Mouse (Mus musculus) cerebellum, adult 18-20 months (tissue): ENCODE measurements around the gene C2cd4b.

Experiments used
- DNase-seq, 2 experiments: peaks; one replicate each; pipeline ENCODE4 v3.0.0; 2021

C2cd4b gene

DNA sequence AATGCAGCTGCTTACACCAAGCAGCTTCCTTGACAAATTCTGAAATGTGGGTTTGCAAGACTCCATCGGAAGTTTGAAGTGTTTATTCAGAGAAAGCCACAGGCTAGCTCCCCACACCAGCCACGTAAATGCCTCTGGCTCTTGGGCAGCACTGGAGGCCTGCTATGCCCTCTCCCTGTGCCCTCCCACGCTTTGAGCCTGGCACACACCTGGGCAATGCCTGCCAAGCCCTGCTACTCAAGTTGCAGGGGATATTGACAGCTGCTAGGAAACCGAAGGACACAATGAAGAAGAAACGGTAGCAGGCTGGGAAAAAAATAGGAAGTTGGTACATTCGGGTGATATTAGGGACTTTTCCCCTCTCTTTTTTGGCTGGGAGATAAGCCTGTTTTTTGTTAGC is 15.0 kb downstream of the C2cd4b start:
- DNase-seq = no peak

DNA sequence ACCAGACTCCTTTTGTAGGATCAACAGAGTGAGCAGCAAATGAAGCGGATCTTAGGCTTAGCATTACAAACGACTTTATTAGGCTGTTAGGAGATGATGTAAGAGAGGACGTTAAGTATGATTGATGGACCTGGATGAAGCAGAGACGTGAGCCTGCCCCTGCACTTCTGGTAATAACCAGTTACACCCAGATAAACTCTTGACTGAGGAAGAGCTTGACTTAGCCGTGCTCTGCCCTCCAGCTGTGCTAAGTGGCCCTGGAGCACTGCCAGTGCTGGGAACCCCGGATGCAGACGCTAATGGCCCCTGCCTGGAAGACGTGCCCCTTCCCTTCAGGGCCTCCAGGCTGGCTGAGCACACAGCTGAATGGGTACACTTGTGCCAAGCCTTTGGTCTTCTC is 19.3 kb downstream of the C2cd4b start:
- no peak for DNase-seq

GRCm38 (mm10) chr9:67782786-67783185 is 23.5 kb downstream of the C2cd4b start:
- no peak for DNase-seq

DNA sequence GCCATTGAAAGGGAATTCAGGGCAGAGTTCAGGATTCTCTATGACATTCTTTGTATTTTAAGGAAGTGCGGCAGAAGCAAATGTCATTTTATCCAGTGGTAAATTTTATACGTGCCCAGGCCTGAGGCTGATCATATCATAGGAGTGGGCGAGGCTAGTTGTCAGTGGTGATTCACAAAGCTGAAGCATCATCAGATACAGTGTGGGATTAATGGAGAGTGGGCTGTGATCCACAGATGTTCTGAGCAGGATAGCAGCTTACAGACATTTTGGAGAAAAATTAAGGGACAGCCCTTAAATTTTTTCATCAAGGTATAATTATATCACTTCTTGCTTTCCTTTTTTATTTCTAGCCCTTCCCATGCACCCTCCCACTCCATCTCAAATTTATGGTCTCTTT is 24.2 kb downstream of the C2cd4b start:
- DNase-seq = no peak

GRCm38 (mm10) chr9:67783925-67784324 is 24.7 kb downstream of the C2cd4b start:
- no peak for DNase-seq

DNA sequence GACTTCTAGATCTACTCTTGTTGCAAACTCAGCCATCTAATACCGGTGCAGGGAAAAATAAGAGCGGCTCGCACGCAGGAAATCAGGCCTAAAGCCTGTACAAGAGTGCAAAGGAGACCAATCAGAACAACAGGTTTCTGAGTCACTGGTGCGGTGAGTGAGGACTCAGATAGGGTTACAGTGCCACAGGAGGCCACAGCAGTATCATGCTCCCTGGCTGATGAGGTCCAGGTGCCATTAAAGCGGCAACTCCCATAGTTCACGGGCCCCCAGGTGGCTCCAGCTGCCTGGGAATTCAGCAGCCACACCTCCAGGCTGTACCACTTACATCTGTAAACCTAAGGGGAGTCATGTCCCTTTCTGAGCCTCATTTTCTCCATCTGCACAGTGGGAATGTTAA is 27.1 kb downstream of the C2cd4b start:
- DNase-seq = no peak

- no peak for DNase-seq
Measured at GRCm38 (mm10) chr9:67787671-67788070, 28.4 kb downstream of the C2cd4b start.

DNA sequence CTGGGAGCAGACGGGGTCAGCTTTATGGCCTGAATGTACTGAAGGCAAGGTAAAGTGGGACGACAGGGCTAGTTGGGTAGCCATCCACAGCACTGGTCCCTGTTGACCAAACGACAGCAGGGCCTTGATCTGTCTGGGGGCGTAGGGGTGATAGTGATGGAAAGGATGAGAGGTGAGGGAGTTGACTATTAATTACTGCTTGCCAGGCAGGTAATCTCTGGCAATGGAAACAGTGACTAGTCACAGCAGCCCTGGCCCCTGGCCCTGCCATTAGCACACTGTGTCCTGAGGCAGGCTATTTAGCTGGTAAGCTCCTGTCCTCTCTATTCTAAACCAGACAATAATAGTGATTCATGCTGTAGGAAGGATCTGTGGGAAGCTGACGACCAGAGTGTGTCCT is 33.2 kb downstream of the C2cd4b start:
- DNase-seq = no peak

- DNase-seq = no peak
Measured at GRCm38 (mm10) chr9:67793501-67793900, 34.3 kb downstream of the C2cd4b start.

DNA sequence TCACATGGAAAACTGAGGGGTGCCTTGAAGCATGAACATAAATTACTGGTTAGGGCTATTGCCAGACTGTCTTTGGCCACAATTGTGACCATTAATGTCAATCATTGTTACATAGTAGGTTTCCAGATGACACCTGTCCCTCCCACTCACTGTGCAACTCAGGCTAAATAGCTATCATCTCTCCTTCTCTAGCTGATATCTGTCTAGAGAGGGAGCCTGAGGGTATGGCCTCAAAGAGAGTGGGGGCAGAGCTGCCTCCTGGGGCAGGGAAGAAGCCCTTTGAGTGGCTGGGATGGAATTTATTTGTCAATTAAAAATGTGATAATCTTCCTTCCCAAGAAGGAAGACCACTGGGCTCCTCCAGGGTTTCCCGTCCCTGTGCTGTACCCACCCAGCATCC is 35.0 kb downstream of the C2cd4b start:
- no peak for DNase-seq

- no peak for DNase-seq
Measured at GRCm38 (mm10) chr9:67794668-67795067, 35.4 kb downstream of the C2cd4b start.

- DNase-seq = peak in 1 of 2 experiments; percentile 13
Measured at GRCm38 (mm10) chr9:67795205-67795675, 36.0 kb downstream of the C2cd4b start.

- DNase-seq = no peak
Measured at GRCm38 (mm10) chr9:67799078-67799819, 40.0 kb downstream of the C2cd4b start.

DNA sequence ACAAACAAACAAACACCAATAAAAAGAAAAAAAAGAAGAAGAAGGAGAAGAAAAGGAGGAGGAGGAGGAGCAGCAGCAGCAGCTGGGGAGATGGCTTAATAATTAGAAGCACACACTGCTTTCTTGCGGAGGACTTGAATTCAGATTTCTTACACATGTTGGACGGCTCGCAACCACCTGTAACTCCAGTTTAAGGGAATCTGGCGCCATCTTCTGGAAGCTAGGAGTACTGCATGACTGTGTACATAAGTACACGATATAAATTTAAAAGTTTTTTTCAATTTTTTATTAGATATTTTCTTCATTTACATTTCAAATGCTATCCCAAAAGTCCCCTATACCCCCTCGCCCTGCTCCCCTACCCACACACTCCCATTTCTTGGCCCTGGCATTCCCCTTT is 43.0 kb downstream of the C2cd4b start:
- peak; percentile 65 to 71 for DNase-seq

- DNase-seq = no peak
Measured at GRCm38 (mm10) chr9:67807000-67807399, 47.8 kb downstream of the C2cd4b start.

- no peak for DNase-seq
Measured at GRCm38 (mm10) chr9:67810527-67810926, 51.3 kb downstream of the C2cd4b start.
